Mouse (Mus musculus): ENCODE measurements around the gene Nfib. TPM values are rescaled to one million over a fixed set of nuclear protein-coding genes. Genes with fewer than 3 reads are reported as not detected.

The Nfib gene
- total RNA-seq, 4 experiments from 2014 or later, result 69.0 to 96.9 (median 80.8) TPM

- DNase-seq (ENCODE audit: low spot score in 2 of 2), result no peak
Measured at GRCm38 (mm10) chr4:82437533-82438318, 267.8 kb downstream of the Nfib start.

GRCm38 (mm10) chr4:82436656-82437055 lies 268.9 kb downstream of the Nfib start:
- no peak for DNase-seq (ENCODE audit: low spot score in 2 of 2)

- DNase-seq (ENCODE audit: low spot score in 2 of 2), result peak in 1 of 2 experiments; percentile 20
Measured at GRCm38 (mm10) chr4:82435716-82436115, 269.8 kb downstream of the Nfib start.

GRCm38 (mm10) chr4:82433926-82434705 lies 271.4 kb downstream of the Nfib start:
- DNase-seq (ENCODE audit: low spot score in 2 of 2), result no peak

GRCm38 (mm10) chr4:82431831-82432230 lies 273.7 kb downstream of the Nfib start:
- DNase-seq (ENCODE audit: low spot score in 2 of 2), result no peak

- no peak for DNase-seq (ENCODE audit: low spot score in 2 of 2)
Measured at GRCm38 (mm10) chr4:82430802-82431201, 274.7 kb downstream of the Nfib start.

- DNase-seq (ENCODE audit: low spot score in 2 of 2), result no peak
Measured at GRCm38 (mm10) chr4:82426224-82426623, 279.3 kb downstream of the Nfib start.

GRCm38 (mm10) chr4:82418241-82418640 lies 287.3 kb downstream of the Nfib start:
- no peak for DNase-seq (ENCODE audit: low spot score in 2 of 2)

DNA sequence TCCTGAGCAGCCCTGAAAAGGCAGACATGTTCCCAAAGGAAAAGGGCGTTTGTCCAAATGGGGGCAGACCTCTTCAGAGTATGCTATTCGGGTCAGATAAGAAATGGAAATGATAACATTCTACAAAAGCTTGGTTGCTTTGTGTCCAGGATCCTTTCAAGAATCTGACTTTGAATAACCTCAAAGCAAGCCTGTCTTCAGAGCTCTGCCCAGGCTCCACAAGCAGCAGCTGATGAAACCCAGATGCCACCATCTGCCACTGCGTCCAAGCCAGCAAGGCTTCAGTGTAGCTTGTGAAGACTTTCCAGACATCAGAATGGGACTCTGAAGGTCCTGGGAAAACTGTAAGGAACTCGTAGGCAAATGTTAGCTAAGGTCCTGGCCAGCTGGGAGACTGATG lies 289.7 kb downstream of the Nfib start:
- no peak for DNase-seq (ENCODE audit: low spot score in 2 of 2)

GRCm38 (mm10) chr4:82412651-82413050 lies 292.9 kb downstream of the Nfib start:
- no peak for DNase-seq (ENCODE audit: low spot score in 2 of 2)

DNA sequence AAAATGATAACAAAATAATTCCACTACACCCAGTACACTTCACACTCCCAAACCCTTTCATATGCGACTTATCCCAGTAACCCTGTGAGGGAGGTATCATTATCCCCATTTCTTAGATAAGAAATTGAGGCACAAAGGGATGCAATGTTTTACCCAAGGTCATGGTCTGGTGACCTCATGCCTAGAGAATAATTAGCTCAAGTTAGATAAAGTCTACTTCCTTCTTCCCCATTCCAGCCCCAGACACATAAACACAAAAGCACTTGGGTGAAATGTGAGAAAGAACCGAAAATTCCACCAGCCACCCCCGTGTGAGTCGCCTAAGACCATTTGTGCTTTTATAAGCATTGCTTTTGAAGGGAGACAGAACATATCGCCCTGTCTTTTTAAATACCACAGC lies 293.6 kb downstream of the Nfib start:
- no peak for DNase-seq (ENCODE audit: low spot score in 2 of 2)

- DNase-seq (ENCODE audit: low spot score in 2 of 2), result no peak
Measured at GRCm38 (mm10) chr4:82408463-82409404, 296.8 kb downstream of the Nfib start.

GRCm38 (mm10) chr4:82406511-82406910 lies 299.0 kb downstream of the Nfib start:
- no peak for DNase-seq (ENCODE audit: low spot score in 2 of 2)

DNA sequence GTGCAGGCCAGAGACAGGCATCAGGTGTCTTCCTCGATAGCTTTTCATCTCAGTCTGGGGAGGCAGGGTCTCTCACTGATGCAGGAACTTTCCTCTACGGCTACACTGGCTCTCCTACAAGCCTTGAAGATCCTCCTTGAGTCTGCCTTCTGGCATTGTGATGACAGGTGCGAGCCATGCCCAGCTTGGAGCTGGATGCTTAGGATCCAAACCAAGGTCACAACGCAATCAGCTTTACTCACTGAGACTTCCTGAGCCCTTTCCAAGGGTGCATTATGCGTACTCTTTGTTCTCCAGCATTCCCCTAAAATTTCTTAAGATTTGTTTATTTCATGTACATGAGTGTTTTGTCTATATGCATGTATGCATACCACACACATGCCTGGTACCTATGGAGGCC lies 299.8 kb downstream of the Nfib start:
- no peak for DNase-seq (ENCODE audit: low spot score in 2 of 2)

DNA sequence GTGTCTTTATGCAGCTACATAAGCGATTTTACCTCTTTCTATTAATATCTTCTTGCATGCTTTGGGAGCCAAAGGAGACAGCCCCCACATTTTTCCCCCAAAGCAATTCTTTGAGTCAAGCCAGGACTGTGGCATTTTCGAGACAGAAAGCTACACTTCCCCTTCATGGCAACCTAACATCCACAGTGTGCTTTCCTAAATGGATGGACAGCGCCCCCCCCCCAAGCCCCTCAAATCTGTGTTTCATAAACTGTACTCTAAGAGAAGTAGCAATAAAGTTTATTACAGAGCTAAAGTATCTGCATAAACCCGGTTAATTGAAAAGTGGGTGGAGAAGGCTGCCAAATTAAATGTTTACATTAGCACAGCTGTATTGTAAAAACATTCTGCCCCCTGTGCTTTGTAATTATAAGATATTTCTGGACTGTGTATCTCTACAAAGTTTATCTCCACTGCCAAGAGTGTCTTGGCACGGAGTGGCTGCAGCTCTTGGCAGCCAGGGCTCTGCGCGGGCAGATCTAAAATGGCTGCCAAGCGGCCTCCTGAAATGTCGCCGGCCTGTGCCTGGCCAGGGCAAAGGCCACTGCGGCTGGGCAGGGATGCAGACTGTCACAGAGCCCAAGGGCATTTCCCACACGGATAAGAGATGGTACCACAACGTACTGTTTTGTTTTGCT lies 301.4 kb downstream of the Nfib start:
- peak; percentile 46 to 71 for DNase-seq (ENCODE audit: low spot score in 2 of 2)

GRCm38 (mm10) chr4:82402666-82403065 lies 302.9 kb downstream of the Nfib start:
- DNase-seq (ENCODE audit: low spot score in 2 of 2), result no peak

DNA sequence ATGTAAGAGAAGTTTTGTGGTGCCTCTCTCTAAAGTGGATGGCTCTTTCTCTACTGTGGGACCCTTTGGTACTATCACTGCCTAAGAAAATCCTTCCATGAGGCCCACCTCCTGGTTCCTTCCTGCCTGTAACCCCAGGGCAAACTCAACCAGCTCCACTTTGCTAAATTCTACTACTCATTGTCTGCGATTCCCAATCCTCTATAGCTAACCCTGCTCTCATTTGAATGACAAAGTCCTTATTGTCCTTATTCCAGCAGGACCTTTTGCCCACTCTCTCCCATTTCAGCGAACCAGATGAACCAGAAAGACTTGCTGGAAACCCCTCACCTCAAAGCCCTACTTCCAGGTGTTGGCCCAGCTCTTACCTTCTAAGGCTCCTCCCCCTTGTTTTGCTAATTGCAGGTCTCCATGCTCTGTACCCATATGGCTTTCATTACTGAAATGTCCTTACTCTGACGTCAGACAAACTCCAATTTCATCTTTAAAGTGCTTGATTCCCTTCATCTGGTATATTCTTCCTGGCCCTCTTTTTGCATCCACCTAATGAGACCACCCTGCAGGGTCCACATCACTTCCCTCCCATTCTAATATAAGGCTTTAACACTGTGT lies 304.0 kb downstream of the Nfib start:
- DNase-seq (ENCODE audit: low spot score in 2 of 2), result no peak

- DNase-seq (ENCODE audit: low spot score in 2 of 2), result no peak
Measured at GRCm38 (mm10) chr4:82400536-82400935, 305.0 kb downstream of the Nfib start.

- peak; percentile 63 to 77 for DNase-seq (ENCODE audit: low spot score in 2 of 2)
Measured at GRCm38 (mm10) chr4:82399406-82400380, 305.9 kb downstream of the Nfib start.

All from gastrocnemius, adult 8-10 months (tissue).